Mouse (Mus musculus) megakaryocyte, adult 5-6 weeks (primary cell): ENCODE data around the gene Lysmd3. TPM values are rescaled to one million over a fixed set of nuclear protein-coding genes. Genes with fewer than 3 reads are reported as not detected.

ENCODE experiments used
- ATAC-seq: 2 replicates; pipeline ENCODE4 v1.8.0; 2016; ENCODE audit warnings: mild to moderate bottlenecking, inconsistent platforms; ENCODE audit not compliant: poor library complexity, severe bottlenecking
- total RNA-seq, 2 experiments: library from RNA; stranded (forward) in 1 of 2; stranded (reverse) in 1 of 2; fragments of 153-499, 151-499 nt in 1 of 2; fragments of 221-1000, 200-1000 nt in 1 of 2; gene quantifications; 2 replicates each; pipeline versions ENCODE4 v1.2.3 to v1.2.4; 2015 to 2017

Lysmd3 gene
- total RNA-seq, 2 experiments from 2014 or later = 34.2 to 37.0 TPM

DNA sequence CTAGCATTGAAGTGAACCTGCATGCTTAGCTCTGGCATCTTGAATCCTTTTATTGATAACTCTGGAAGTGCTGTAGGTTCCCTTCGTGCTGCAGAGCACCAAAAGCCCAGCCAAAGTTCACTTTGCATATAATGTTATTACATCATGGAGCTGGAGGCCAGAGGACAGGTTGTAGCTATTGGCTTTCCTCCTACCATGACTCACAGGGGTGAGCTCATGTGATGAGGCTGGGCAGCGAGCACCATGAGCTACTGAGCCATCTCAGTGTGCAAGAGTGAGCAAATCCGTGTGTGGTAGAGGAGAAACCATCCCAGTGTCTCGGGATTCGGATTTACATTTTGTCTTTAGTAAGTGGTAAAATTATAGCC lies 6.9 kb downstream of the Lysmd3 start:
- no peak for ATAC-seq

DNA sequence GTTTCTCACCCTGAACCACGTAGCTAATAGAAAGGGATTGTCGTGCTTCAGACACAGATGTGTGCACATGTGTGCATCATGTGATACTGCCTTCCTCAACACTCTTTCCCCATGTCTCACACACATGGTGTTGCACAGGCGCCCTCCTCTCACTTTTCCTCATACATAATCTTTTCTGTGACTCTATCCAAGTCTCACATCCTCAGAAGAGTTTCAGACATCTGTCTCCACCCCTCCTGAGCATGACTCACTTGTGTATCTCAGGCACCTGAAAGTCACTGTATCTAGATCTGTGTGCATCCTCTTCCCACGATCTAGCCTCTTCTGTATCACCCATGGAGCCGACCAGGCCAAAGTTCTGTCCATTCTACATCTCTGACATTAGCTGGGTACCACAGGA lies 10.2 kb downstream of the Lysmd3 start:
- ATAC-seq = no peak

DNA sequence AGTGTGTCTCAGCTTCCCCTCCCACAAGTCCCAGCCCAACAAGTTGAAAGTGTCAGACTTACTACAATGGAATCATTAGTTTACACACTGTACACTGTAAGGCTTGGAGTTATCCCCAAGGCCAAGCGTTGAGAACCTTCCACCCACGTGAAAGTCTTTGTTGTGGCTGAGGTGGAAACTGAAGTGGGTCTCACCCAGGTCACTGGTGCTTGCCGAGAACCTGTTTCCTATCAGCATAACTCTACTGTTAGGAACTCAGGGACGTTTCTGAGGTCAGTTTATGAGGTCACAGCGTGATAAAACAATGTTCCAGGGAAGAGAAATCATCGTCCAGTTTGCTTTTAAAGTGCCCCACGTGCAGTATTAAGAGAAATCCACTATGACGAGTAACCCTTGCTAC lies 17.9 kb downstream of the Lysmd3 start:
- ATAC-seq = peak; percentile 51

- no peak for ATAC-seq
Measured at GRCm38 (mm10) chr13:81683107-81683506, 25.6 kb downstream of the Lysmd3 start.

DNA sequence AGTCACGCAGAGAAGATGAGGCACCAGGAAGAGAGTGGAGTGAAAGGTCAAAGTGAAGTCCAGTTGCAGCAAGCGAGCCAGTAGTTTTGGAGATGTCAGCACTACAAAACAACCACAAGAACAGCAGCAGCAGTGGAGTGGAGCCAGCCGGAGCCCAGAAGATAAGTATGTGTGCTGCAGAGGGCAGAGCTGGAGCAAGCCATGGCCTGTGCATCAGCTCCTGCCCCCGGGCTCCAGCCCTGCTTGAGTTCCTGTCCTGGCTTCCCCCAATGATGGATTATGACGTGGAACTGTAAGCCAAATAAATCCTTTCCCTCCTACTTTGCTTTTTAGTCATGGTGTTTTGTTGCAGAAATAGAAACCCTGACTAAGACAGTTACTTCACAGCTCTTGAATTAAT lies 26.8 kb downstream of the Lysmd3 start:
- no peak for ATAC-seq

- ATAC-seq = no peak
Measured at GRCm38 (mm10) chr13:81684884-81685283, 27.4 kb downstream of the Lysmd3 start.

DNA sequence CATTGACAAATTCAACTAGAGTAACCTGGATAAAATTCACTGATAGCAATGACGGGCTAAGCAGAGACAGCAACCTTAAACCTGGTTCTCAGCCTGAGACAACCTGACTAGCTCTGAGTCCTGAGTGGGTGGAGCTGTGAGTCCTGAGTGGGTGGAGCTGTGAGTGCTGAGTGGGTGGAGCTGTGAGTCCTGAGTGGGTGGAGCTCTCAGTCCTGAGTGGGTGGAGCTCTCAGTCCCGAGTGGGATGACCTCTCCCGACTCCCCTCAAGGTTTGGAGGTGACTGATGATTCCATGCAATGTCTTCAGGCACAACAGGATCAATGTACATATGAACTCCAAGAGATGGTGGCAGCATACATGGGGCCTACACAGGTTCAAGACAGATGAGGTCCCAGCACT lies 32.1 kb downstream of the Lysmd3 start:
- no peak for ATAC-seq

DNA sequence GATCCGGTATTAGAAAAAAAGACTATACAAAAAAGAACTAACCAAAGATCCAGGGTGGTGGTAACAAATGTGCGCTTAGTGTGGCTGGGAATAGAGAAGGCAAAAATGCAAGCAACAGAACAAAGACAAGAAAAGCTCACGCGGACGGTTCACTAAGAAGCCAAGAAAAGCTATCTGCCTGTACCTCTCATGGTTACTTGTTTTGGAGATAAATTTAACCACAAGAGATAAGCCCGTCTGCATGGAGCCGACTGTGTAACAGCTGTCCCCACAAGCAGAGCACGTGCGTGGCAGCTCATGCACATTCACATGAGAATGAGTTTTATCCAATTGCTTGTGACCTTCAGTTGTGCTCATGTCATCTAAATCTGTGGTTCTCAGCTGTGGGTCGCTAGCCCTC lies 33.0 kb downstream of the Lysmd3 start:
- ATAC-seq = peak; percentile 66

DNA sequence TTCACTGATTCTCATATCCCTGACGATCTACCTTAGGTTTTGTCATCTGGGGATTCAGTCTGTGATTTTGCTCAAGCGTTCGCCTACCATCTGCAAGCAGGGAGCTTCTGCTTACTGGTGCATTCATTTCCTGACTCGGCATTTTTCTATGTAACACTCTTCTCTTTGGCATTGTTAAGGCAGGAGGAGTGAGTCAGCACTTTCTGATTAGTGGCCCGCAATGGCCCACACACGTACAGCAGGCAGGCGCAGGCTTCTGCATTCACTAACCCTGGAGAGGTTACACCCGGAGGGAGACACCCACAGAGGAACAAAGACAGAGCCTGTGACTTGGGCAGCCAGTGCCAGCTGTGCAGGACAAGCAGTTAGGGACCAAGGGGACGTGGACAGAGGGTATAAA lies 34.1 kb downstream of the Lysmd3 start:
- peak; percentile 69 for ATAC-seq

DNA sequence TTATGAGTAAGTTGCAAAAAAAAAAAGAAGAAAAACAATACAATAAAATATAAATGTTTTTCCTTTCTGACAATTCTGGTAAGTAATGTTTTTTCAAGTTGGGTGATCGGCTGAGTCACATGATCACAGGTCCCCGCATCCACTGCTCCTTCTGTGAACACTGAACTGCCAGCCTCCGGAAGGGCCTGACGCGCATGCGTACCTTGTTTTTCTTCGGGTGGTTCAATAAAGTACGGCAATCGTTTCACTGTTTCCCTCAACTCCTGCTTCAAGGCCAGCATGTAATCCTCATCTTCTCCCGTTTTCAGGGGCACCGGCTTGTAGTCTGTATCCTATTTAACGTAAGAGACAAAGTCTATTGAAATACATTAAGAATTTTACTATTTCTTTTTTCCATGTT lies 37.0 kb downstream of the Lysmd3 start:
- no peak for ATAC-seq

- peak; percentile 85 for ATAC-seq
Measured at GRCm38 (mm10) chr13:81703148-81703547, 45.7 kb downstream of the Lysmd3 start.

DNA sequence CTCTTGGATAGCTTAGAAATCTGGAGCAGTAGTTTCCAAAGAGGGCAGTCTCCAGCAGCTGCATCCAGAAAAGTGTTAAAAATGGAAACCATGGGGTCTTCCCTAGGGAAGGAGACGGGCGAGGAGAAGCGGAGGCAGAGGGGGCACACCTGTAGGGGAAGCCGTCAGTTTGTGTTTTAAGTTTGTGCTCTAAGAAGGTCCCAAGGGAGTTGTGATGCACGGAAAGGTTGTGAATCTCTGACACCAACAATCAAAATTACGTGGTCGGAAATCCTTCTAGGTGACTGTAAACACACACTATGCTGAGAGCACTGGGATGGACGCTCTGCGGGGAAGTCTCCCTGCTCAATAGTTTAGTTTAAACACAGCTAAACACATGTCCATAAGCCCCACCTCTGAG lies 46.2 kb downstream of the Lysmd3 start:
- ATAC-seq = no peak

- no peak for ATAC-seq
Measured at GRCm38 (mm10) chr13:81706311-81706710, 48.8 kb downstream of the Lysmd3 start.

DNA sequence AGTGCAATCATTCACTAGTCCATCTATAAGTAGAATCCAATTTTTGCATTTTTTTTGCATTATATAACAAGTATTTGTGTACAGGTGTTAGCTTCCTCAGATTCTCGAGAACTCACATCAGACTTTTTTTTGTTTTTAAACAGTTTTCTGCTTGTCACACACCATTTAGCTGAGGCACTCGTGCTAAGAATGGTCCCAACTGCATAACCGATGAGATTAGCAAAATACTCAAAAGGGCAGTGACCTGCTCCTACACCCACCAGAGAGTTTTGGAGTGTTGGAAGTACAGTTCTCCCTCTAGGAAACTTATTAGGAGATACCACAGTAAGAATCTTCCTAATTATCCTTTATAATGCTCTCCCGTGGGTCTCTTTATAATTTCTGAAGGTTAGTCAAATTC lies 52.3 kb downstream of the Lysmd3 start:
- ATAC-seq = no peak

- peak; percentile 1 for ATAC-seq
Measured at GRCm38 (mm10) chr13:81710266-81710665, 52.8 kb downstream of the Lysmd3 start.

GRCm38 (mm10) chr13:81710775-81711545 lies 53.5 kb downstream of the Lysmd3 start, which contains the start of the genes Polr3g and Mblac2:
Gene Polr3g (minus strand): TSS chr13:81711013.
Gene Mblac2 (plus strand): TSS chr13:81711341.
- peak; percentile 81 for ATAC-seq

DNA sequence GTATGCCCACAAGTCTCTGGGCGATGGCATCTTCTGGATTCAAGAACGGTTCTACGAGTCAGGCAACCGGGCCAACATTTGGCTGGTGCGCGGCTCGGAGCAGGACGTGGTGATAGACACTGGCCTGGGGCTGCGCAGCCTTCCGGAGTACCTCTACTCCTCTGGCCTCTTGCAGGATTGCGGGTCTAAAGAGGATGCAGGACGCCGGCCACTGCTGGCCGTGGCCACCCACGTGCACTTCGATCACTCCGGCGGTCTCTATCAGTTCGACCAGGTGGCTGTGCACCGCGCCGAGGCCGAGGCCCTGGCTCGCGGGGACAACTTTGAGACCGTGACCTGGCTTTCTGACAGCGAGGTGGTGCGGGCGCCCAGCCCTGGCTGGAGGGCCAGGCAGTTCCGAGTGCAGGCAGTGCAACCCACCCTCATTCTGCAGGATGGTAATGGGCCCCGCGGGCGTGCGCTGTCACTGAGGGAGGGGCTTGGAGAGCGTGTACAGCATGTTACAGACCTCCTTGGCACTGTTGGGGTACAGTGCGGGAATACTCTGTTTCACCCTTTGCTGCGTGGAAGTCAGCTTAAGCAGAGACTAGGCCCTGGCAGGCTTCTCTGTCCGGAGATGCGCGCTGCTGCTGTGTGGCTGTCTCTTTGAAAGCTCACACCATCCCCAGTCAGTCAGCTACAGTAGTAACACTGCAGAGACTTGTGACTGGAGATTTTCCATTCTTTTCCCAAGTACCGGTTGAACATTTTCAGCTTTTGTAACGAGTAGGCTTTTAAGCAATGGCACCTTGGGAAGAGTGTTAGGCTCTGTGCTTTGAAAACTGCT lies 54.3 kb downstream of the Lysmd3 start:
- ATAC-seq = no peak; the same call in none of the 2 replicates

GRCm38 (mm10) chr13:81713896-81714295 lies 56.4 kb downstream of the Lysmd3 start:
- ATAC-seq = no peak
